In genomic region chr8:54078121-54078440, GRCm38 (mm10) we compare ENCODE assay signal across 9 mouse cellular contexts. TPM values are rescaled to one million over a fixed set of nuclear protein-coding genes. Genes with fewer than 3 reads are reported as not detected.
DNase-seq lines count a peak whose midpoint lies in the region; ATAC-seq and TF ChIP-seq lines count a peak whose summit lies in the region.
"Had no signal": no experiment of that assay in that cellular context is flagged by ENCODE, and none has a peak within 500 bp of the region (broad histone marks: within the 10 kb centered on the region; RNA-seq: fewer than 3 reads in every experiment).

No protein-coding gene starts in this region.

- TF ChIP-seq CTCF in bone marrow macrophage, adult 2 months (IDR thresholded peaks at IDR 0.05; ENCODE audit: low read depth, low read length) = no peak

- H3ac ChIP-seq in myocyte (ENCODE audit: control insufficient read depth, insufficient read length) = peak overlapping the region; percentile 18

- no peaks in the 10 kb centered on the region for H3K27me3 ChIP-seq in heart, embryonic 14.5 days (ENCODE audit: control insufficient read depth, insufficient read depth, low read length)
- no peaks in the 10 kb centered on the region for H3K27me3 ChIP-seq in limb, embryonic 10.5 days (ENCODE audit: low read depth, poor library complexity, severe bottlenecking)
- H3K27me3 ChIP-seq in myocyte (ENCODE audit: control insufficient read depth, insufficient read depth, insufficient read length) = no peaks in the 10 kb centered on the region

- H3K27ac ChIP-seq in bone marrow macrophage, adult 2 months (ENCODE audit: insufficient read depth, low read depth, low read length) = no peak overlapping the region
- peak overlapping the region; percentile 87 to 92 for H3K27ac ChIP-seq in heart, embryonic 14.5 days (replicated peaks in 1 of 2; ENCODE audit: control insufficient read depth in 1 of 2, insufficient read depth in 1 of 2, low read depth in 2 of 2, low read length in 2 of 2)
- H3K27ac ChIP-seq in limb, embryonic 10.5 days = peak overlapping the region; percentile 96
- H3K27ac ChIP-seq: macrophage had no signal

- H3K4me1 ChIP-seq in bone marrow macrophage, adult 2 months (ENCODE audit: control insufficient read depth, insufficient read depth, low read length) = no peaks in the 10 kb centered on the region
- H3K4me1 ChIP-seq in heart, embryonic 14.5 days (ENCODE audit: control insufficient read depth in 2 of 2, insufficient read depth in 2 of 2, low read length in 2 of 2) = peaks cover 0 to 15% of the 10 kb centered on the region in 2 experiments; a peak in 1 of 4 replicates
- peaks cover 23% of the 10 kb centered on the region for H3K4me1 ChIP-seq in limb, embryonic 10.5 days

- DNase-seq in heart, adult 9 months (ENCODE audit: low spot score in 2 of 2) = peak; percentile 15 to 27
- no peak for DNase-seq in heart, adult 11 months
- no peak for DNase-seq in limb, embryonic 10.5 days (ENCODE audit: low spot score)
- no peak for DNase-seq in embryo, embryonic 11 days
- DNase-seq in layer of hippocampus, adult 9-10 months (ENCODE audit: low spot score) = no peak

- no peak for ATAC-seq in heart, embryonic 14.5 days (ENCODE audit: insufficient number of reproducible peaks, insufficient read depth, low FRiP score, low read depth)

- no peaks in the 10 kb centered on the region for H3K36me3 ChIP-seq in heart, embryonic 14.5 days (ENCODE audit: control insufficient read depth, insufficient read depth, low read length)
- H3K36me3 ChIP-seq in limb, embryonic 10.5 days = no peaks in the 10 kb centered on the region
- no peaks in the 10 kb centered on the region for H3K36me3 ChIP-seq in myocyte (ENCODE audit: control insufficient read depth, insufficient read depth)

- peak overlapping the region; percentile 70 for H3K4me2 ChIP-seq in heart, embryonic 14.5 days (ENCODE audit: low read length)
- H3K4me2 ChIP-seq in myocyte (ENCODE audit: low read depth) = peak overlapping the region; percentile 84

- peak overlapping the region; percentile 94 for H3K9ac ChIP-seq in heart, embryonic 14.5 days (ENCODE audit: low read length)

- no peaks in the 10 kb centered on the region for H3K9me3 ChIP-seq in heart, embryonic 14.5 days (ENCODE audit: control insufficient read depth, low read length)
- no peaks in the 10 kb centered on the region for H3K9me3 ChIP-seq in limb, embryonic 10.5 days (replicated peaks)

- H3K4me3 ChIP-seq in bone marrow macrophage, adult 2 months (ENCODE audit: insufficient read depth, low read length) = peak overlapping the region; percentile 60
- H3K4me3 ChIP-seq in heart, embryonic 14.5 days (ENCODE audit: control insufficient read depth in 1 of 2, insufficient read depth in 1 of 2, low read depth in 1 of 2, low read length in 2 of 2) = peak overlapping the region; percentile 89 to 91
- peak overlapping the region; percentile 83 for H3K4me3 ChIP-seq in limb, embryonic 10.5 days
- H3K4me3 ChIP-seq in myocyte = peak overlapping the region; percentile 82

- 0% methylated on average over 1 of the region's 1 CpGs for WGBS in heart, embryonic 14.5 days
- WGBS in limb, embryonic 10.5 days = 0% methylated on average over 1 of the region's 1 CpGs

- H3K79me2 ChIP-seq in myocyte (ENCODE audit: control insufficient read depth, insufficient read depth) = peaks cover 48% of the 10 kb centered on the region

- TF ChIP-seq POLR2A in bone marrow macrophage, adult 2 months (IDR thresholded peaks at IDR 0.05; ENCODE audit: borderline replicate concordance, low read depth, low read length) = no peak
- no peak for TF ChIP-seq POLR2A in myocyte (IDR thresholded peaks at IDR 0.05; ENCODE audit: insufficient read length, low read depth)

TF ChIP-seq in myocyte, 11 proteins besides CTCF, POLR2A, EP300 and RAD21:
- no peak for TF ChIP-seq MYOG (IDR thresholded peaks at IDR 0.05; ENCODE audit: control insufficient read depth in 1 of 3, insufficient read depth in 1 of 3, insufficient read length in 2 of 3, low read depth in 2 of 3)
- no peak for TF ChIP-seq E2F4 (IDR thresholded peaks at IDR 0.05; ENCODE audit: insufficient read depth)
- TF ChIP-seq USF1 (IDR thresholded peaks at IDR 0.05; ENCODE audit: low read depth) = no peak
- TF ChIP-seq MAX (IDR thresholded peaks at IDR 0.05; ENCODE audit: low read depth) = no peak
- TF ChIP-seq POLR2AphosphoS2 (IDR thresholded peaks at IDR 0.05; ENCODE audit: insufficient read length, low read depth) = no peak
- TF ChIP-seq TCF12 (IDR thresholded peaks at IDR 0.05; ENCODE audit: insufficient read depth, poor library complexity, severe bottlenecking) = no peak
- TF ChIP-seq SRF (IDR thresholded peaks at IDR 0.05; ENCODE audit: control insufficient read depth, insufficient read length, low read depth) = no peak
- TF ChIP-seq MYOD1 (IDR thresholded peaks at IDR 0.05; ENCODE audit: control insufficient read depth in 1 of 3, insufficient read length in 2 of 3, low read depth in 2 of 3) = no peak
- no peak for TF ChIP-seq CEBPB (IDR thresholded peaks at IDR 0.05; ENCODE audit: insufficient read depth, poor library complexity, severe bottlenecking)
- no peak for TF ChIP-seq TCF3 (IDR thresholded peaks at IDR 0.05; ENCODE audit: insufficient read length, low read depth)
- no peak for TF ChIP-seq REST (IDR thresholded peaks at IDR 0.05; ENCODE audit: insufficient read depth, insufficient read length)

RNA-seq across cellular contexts. Expression of gene Vegfc, which starts 0.7 kb away (rescaled TPM):
- 0.63 and 0.78 TPM in 2 replicates for polyA plus RNA-seq in bone marrow macrophage, adult 2 months (2012; ENCODE audit: insufficient read depth, insufficient read length, missing spikeins)
- polyA plus RNA-seq in heart, embryonic 14.5 days (2014; fragmentation: Nextera tagmentation; extraction: Ambion mirVana) = 20.2 and 20.4 TPM in 2 replicates
- polyA plus RNA-seq in limb, embryonic 10.5 days (2016; fragmentation: Nextera tagmentation; extraction: Ambion mirVana) = 8.0 and 8.8 TPM in 2 replicates
- 7.8 TPM for polyA plus RNA-seq in myocyte (2012; fragmentation: generic; extraction: Trizol)
- polyA plus RNA-seq: macrophage had no signal

Comparison
In these comparisons a context has a peak if more than half of its experiments do, and no peak if none do; other contexts are left out.
1. DNase-seq: peak in heart, adult 9 months (2 of 2); none in heart, adult 11 months (single experiment), limb, embryonic 10.5 days (single experiment), embryo, embryonic 11 days (single experiment) and layer of hippocampus, adult 9-10 months (single experiment).
2. Peak in every context shown above with its lines, with median percentiles within 50 percentile points of each other: H3K4me3 ChIP-seq.